Mouse (Mus musculus) midbrain, embryonic 14.5 days (tissue): Measurements from ENCODE around the gene Il1rl1. TPM values are rescaled to one million over a fixed set of nuclear protein-coding genes. Genes with fewer than 3 reads are reported as not detected.

Experiments used
- ATAC-seq: fragments of 200-750 bp; cut with Nextera tagmentation; 2 replicates; pipeline ENCODE4 v1.8.0; 2017; ENCODE audit warnings: moderate number of reproducible peaks, moderate library complexity; ENCODE audit not compliant: low FRiP score, low TSS enrichment
- DNase-seq: peaks from one replicate; pipeline ENCODE4 v3.0.0-alpha.2; 2015
- H3K27ac ChIP-seq: fragments of 300-500 bp; sonication (generic); replicated peaks from 2 replicates; pipeline ENCODE4 v1.5.1; 2014; ENCODE audit warnings: mild to moderate bottlenecking, low read depth, low read length, moderate library complexity
- H3K27me3 ChIP-seq: fragments of 300-500 bp; sonication (generic); 2 replicates; pipeline ENCODE4 v1.6.1; 2014; ENCODE audit warnings: low read length, control low read depth, mixed read lengths; ENCODE audit not compliant: control insufficient read depth, insufficient read depth
- H3K36me3 ChIP-seq: fragments of 300-500 bp; sonication (generic); 2 replicates; pipeline ENCODE4 v1.6.1; 2014; ENCODE audit warnings: low read length, control low read depth; ENCODE audit not compliant: control insufficient read depth, insufficient read depth
- H3K4me1 ChIP-seq: fragments of 300-500 bp; sonication (generic); 2 replicates; pipeline ENCODE4 v1.6.1; 2014; ENCODE audit warnings: mild to moderate bottlenecking, antibody characterized with exemption, low read length, control low read depth; ENCODE audit not compliant: control insufficient read depth, insufficient read depth
- H3K4me2 ChIP-seq: fragments of 300-500 bp; sonication (generic); 2 replicates; pipeline ENCODE4 v1.6.1; 2014; ENCODE audit warnings: mild to moderate bottlenecking, low read length, moderate library complexity
- H3K4me3 ChIP-seq: fragments of 300-500 bp; sonication (generic); replicated peaks from 2 replicates; pipeline ENCODE4 v1.5.1; 2014; ENCODE audit warnings: low read depth, low read length
- H3K9ac ChIP-seq: fragments of 300-500 bp; sonication (generic); replicated peaks from 2 replicates; pipeline ENCODE4 v1.6.1; 2014; ENCODE audit warnings: mild to moderate bottlenecking, low read length, moderate library complexity
- H3K9me3 ChIP-seq: fragments of 300-500 bp; sonication (generic); 2 replicates; pipeline ENCODE4 v1.6.1; 2016; ENCODE audit warnings: low read length, control low read depth, mixed read lengths; ENCODE audit not compliant: control insufficient read depth
- WGBS: fragments of 180-500 bp; shearing (Covaris S2); extraction: QIAGEN DNeasy Blood & Tissue Kit; methylation state at CpG from one replicate; pipeline ENCODE4 v1.1.7; 2014; 5-methylcytosine and 5-hydroxymethylcytosine counted together
- polyA plus RNA-seq: library from polyadenylated mRNA; unstranded; fragments of >200 nt; fragmentation: Nextera tagmentation; extraction: Ambion mirVana; gene quantifications from 2 replicates; pipeline ENCODE4 v1.2.1, GENCODE M21; 2014

Il1rl1 gene
- polyA plus RNA-seq, 1 experiment from 2014 or later: 0.07 TPM

DNA sequence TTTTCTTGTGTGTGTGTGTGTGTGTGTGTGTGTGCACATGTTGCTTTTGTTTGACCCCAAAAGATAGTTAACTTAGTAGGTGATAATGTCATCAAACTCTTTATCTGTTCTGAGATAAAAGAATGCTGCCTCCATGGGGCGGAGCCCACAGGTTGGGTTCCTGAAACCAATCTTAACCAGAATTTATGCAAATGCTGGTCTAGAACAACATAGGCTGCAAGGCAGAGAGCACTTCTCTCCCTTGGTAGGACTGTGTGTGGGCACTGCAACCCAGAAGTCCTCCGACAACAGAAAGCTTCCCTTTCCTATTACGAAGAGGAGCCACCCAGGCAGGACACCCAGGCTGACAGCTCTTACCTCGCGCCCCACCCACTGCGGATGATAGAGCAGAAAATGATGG, 29.7 kb upstream of the Il1rl1 start:
- no peak for DNase-seq
- Histone ChIP-seq H3K27me3 (no peaks in the 10 kb centered on the region), H3K4me3 (no peak overlapping the region), H3K27ac (no peak overlapping the region), H3K4me2 (no peak overlapping the region), H3K9me3 (no peaks in the 10 kb centered on the region), H3K9ac (no peak overlapping the region), H3K4me1 (no peaks in the 10 kb centered on the region), H3K36me3 (no peaks in the 10 kb centered on the region)
- ATAC-seq: no peak
- WGBS: 95% methylated on average over 6 of the region's 6 CpGs

DNA sequence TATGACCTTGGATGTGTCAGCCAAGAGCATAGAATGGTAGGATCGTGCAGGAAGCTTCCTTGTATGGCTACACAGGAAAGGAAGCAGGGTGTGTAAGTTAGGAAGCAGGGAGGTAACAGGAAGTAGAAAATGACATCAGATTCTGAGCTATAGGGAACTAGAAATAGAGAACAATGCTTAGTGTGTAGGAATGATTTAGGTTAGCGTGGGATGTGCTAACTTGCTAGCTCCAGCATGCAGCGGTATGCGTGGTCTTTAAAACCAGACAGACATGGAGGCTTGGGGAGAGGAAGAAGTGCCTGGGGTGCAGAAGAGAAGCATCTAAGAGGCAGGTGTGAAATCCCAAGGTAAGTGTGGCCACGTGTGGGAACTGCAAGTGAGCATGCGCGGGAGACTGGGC, 24.7 kb upstream of the Il1rl1 start:
- Histone ChIP-seq H3K4me2 (no peak overlapping the region), H3K36me3 (no peaks in the 10 kb centered on the region), H3K27me3 (no peaks in the 10 kb centered on the region), H3K4me1 (no peaks in the 10 kb centered on the region), H3K4me3 (no peak overlapping the region), H3K9me3 (no peaks in the 10 kb centered on the region), H3K9ac (no peak overlapping the region), H3K27ac (no peak overlapping the region)
- DNase-seq: no peak
- WGBS: 89% methylated on average over 7 of the region's 7 CpGs
- ATAC-seq: no peak

DNA sequence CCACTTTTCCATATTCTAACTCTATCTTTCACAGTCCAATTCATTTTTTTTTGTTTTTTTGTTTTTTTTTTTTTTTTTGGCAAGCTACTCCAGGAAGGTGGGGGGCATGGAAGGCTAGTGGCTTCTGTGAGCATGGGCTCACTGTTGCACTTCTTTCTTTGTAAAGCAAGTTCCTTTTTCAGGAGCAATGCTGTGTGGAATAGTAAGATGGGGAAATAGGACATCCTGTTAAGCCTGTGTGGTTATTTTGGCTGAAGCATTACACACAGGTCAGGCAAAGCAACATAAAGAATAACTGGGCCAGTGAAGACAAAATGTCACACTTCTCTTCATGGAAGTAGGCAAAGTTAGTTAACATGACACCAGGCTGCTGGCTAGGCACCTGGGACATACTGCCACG, 19.5 kb upstream of the Il1rl1 start:
- no peaks in the 10 kb centered on the region for H3K36me3 ChIP-seq
- no peak for ATAC-seq

DNA sequence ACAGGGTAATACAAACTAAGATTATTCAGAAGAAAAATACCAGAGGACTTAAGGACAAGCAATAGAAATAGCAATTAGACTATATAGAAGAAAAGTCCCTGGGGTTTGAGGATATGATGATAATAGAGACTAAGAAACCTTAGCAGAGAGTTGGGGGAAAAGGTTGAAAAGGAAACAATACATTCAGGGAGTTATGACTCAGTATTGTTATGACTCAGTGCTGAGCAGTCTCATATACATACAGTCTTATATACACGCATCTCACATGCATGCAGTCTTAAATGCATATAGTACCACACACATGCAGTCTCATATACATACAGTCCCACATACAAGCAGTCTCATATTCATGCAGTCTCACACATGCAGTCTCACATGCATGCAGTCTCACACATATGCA, 16.3 kb upstream of the Il1rl1 start:
- Histone ChIP-seq H3K9me3 (no peaks in the 10 kb centered on the region), H3K27ac (no peak overlapping the region), H3K4me1 (no peaks in the 10 kb centered on the region), H3K4me3 (no peak overlapping the region), H3K4me2 (no peak overlapping the region), H3K27me3 (no peaks in the 10 kb centered on the region), H3K9ac (no peak overlapping the region), H3K36me3 (no peaks in the 10 kb centered on the region)
- DNase-seq (no peak), ATAC-seq (no peak)
- 91% methylated on average over 1 of the region's 1 CpGs for whole genome bisulfite sequencing

More for the DNA sequence above, 19.5 kb upstream of the Il1rl1 start:
- Histone ChIP-seq H3K4me3 (no peak overlapping the region), H3K4me2 (no peak overlapping the region), H3K27ac (no peak overlapping the region), H3K4me1 (no peaks in the 10 kb centered on the region), H3K9me3 (no peaks in the 10 kb centered on the region), H3K27me3 (no peaks in the 10 kb centered on the region), H3K9ac (no peak overlapping the region)
- DNase-seq: no peak
- 52% methylated on average over 1 of the region's 1 CpGs for WGBS

DNA sequence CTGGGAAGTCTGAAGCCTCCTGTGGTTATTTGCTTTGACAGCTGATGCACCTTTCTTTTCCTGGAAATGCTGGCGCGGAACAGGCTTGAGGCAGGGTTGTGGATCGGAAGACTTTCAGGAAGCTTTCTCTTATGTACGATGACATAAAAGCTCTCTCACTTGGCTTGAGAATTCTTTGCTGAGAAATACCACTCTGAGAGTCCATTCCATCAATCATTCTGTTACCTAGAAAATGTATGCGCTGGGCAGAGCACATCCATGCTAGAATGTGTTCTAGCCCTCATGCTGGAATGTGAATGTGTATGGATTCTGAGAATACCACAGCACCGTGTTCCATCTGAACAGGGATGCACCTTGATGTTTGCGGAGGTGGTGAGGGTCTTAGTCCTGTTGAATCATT, 15.1 kb upstream of the Il1rl1 start:
- WGBS: 92% methylated on average over 7 of the region's 7 CpGs
- Histone ChIP-seq H3K4me2 (no peak overlapping the region), H3K27me3 (no peaks in the 10 kb centered on the region), H3K27ac (no peak overlapping the region), H3K9me3 (no peaks in the 10 kb centered on the region), H3K9ac (no peak overlapping the region), H3K36me3 (no peaks in the 10 kb centered on the region), H3K4me3 (no peak overlapping the region), H3K4me1 (no peaks in the 10 kb centered on the region)
- DNase-seq: no peak
- no peak for ATAC-seq

DNA sequence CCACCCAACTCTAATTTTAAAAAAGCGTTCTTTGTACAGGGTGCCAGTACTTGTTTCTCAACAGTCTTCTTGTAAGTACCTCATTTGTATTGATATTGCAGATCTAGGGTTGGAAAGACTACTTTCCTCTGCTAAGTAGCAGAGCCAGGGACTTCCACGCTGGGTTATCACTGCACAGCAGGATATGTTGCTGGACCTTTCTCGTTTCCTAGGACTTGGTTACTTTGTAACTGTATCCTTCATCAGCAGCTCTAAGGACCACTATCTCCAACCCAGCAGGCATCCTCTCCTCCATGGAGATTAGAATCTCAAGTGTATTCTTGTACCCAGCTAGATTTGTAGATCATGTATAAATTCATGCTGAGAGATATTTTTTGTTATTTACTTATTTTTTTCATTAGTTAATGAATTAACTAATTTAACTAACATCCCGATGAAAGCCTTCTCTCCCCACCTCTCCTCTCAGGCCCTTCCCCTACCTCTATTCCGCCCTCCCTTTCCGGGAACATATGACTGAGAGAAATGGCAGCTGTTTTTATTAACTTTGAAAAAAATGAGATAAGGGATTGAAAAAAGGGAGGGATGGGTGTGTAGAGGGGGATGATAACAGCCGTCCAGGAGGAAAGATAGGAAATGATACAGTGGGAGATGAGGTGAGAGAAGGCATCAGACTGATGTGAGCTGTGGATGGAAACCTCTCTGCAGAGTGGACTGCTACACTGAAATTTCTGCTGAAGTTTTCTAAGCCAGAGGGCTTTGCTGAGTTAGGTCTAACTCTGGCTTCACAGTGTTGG, 14.3 kb upstream of the Il1rl1 start:
- no peaks in the 10 kb centered on the region for H3K4me1 ChIP-seq
- H3K9ac ChIP-seq: no peak overlapping the region
- WGBS: 70% methylated on average over 7 of the region's 7 CpGs
- DNase-seq (no peak), ATAC-seq (no peak)
- H3K4me3 ChIP-seq: no peak overlapping the region
- no peak overlapping the region for H3K27ac ChIP-seq
- H3K27me3 ChIP-seq: no peaks in the 10 kb centered on the region
- H3K4me2 ChIP-seq: no peak overlapping the region
- no peaks in the 10 kb centered on the region for H3K36me3 ChIP-seq
- H3K9me3 ChIP-seq: no peaks in the 10 kb centered on the region

DNA sequence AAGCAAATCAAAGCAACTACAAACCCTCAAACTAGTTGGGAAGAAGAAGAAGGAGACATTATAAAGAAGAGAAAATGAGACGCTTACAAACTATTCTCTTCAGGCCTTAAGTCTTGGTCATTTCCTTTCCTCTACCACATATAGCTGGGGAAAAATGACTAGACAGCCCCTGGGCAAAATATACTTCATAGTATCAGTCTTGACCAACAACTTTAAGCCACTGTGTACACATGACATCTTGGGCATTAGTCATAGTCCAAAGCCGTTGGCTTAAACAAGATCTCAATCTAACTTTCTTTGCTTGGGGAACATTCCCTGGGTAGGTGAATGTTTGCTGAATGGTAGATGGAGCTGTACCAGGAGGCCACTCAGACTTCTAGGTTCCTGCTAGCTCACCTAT, 12.3 kb upstream of the Il1rl1 start:
- H3K4me3 ChIP-seq: no peak overlapping the region
- H3K4me2 ChIP-seq: no peak overlapping the region
- ATAC-seq (no peak), DNase-seq (no peak)
- H3K27ac ChIP-seq: no peak overlapping the region
- no peaks in the 10 kb centered on the region for H3K4me1 ChIP-seq
- WGBS: 92% methylated on average over 2 of the region's 2 CpGs
- H3K9ac ChIP-seq: no peak overlapping the region
- no peaks in the 10 kb centered on the region for H3K36me3 ChIP-seq
- no peaks in the 10 kb centered on the region for H3K9me3 ChIP-seq
- no peaks in the 10 kb centered on the region for H3K27me3 ChIP-seq

DNA sequence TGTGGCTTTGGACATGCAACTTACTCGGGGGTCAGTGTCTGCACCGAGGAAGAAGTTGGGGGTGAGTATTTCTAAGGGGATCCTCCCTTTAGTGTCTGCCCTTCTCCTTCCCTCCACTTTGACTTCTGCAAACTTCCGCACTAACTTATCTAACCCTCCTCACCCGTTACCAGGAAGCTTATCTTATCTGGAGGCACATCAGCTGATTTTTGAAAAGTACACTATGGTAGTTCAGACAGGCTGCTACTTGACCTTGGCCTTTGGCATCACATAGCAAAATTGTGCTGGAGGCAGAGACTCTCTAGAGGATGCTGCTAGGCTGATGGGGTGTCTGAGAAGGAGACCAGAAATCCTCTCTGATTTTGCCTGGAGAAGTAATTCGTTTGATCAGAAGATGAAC, 10.9 kb upstream of the Il1rl1 start:
- WGBS: 92% methylated on average over 5 of the region's 5 CpGs
- ATAC-seq (no peak), DNase-seq (no peak)
- H3K27me3 ChIP-seq: no peaks in the 10 kb centered on the region
- no peaks in the 10 kb centered on the region for H3K9me3 ChIP-seq
- no peaks in the 10 kb centered on the region for H3K36me3 ChIP-seq
- no peak overlapping the region for H3K27ac ChIP-seq
- H3K9ac ChIP-seq: no peak overlapping the region
- H3K4me2 ChIP-seq: no peak overlapping the region
- H3K4me3 ChIP-seq: no peak overlapping the region
- H3K4me1 ChIP-seq: no peaks in the 10 kb centered on the region

DNA sequence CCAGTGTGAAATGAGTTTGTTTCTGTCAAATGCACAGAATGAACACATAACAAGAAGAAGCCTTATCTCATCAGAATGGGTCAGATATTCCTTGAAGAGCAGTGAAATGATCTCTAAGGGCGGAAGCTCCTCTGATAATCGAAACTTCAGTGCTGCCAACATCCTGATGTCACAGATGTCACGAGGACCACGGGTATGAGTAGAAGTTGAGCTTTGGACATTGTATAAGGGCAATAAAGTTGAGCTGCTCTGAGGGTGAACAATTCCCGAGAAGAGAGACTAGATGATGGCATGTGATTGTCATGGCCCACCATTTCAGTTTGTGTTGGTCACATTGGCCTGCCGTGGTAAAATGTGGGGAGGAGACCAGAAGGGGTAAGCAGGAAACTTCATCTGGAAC, 5.5 kb upstream of the Il1rl1 start:
- H3K27me3 ChIP-seq: no peaks in the 10 kb centered on the region
- no peak overlapping the region for H3K27ac ChIP-seq
- 89% methylated on average over 6 of the region's 6 CpGs for WGBS
- no peaks in the 10 kb centered on the region for H3K4me1 ChIP-seq
- no peak overlapping the region for H3K9ac ChIP-seq
- DNase-seq (no peak), ATAC-seq (no peak)
- H3K9me3 ChIP-seq: no peaks in the 10 kb centered on the region
- no peak overlapping the region for H3K4me3 ChIP-seq
- no peak overlapping the region for H3K4me2 ChIP-seq
- H3K36me3 ChIP-seq: no peaks in the 10 kb centered on the region
